Mouse (Mus musculus) intestine, embryonic 16.5 days (tissue): ENCODE results near the gene Nip7. TPM values are rescaled to one million over a fixed set of nuclear protein-coding genes. Genes with fewer than 3 reads are reported as not detected.
A peak's percentile ranks its signal among the peaks of the same experiment; 100 is the strongest.

ENCODE experiments used
- ATAC-seq: fragments of 200-750 bp; cut with Nextera tagmentation; 2 replicates; pipeline ENCODE4 v1.8.0; 2017; ENCODE audit warnings: moderate TSS enrichment, moderate library complexity
- H3K27ac ChIP-seq: fragments of 300-500 bp; sonication (generic); 2 replicates; pipeline ENCODE4 v1.5.1; 2014; ENCODE audit warnings: mild to moderate bottlenecking, low read length
- H3K27me3 ChIP-seq: fragments of 300-500 bp; sonication (generic); replicated peaks from 2 replicates; pipeline ENCODE4 v1.6.1; 2014; ENCODE audit warnings: low read length, control low read depth, mixed read lengths; ENCODE audit not compliant: control insufficient read depth, insufficient read depth
- H3K36me3 ChIP-seq: fragments of 300-500 bp; sonication (generic); 2 replicates; pipeline ENCODE4 v1.6.1; 2014; ENCODE audit warnings: low read length, control low read depth; ENCODE audit not compliant: control insufficient read depth, insufficient read depth
- H3K4me1 ChIP-seq: fragments of 300-500 bp; sonication (generic); 2 replicates; pipeline ENCODE4 v1.6.1; 2014; ENCODE audit warnings: low read length, control low read depth, mixed read lengths; ENCODE audit not compliant: control insufficient read depth, insufficient read depth
- H3K4me2 ChIP-seq: fragments of 300-500 bp; sonication (generic); 2 replicates; pipeline ENCODE4 v1.6.1; 2014; ENCODE audit warnings: low read depth, low read length, control low read depth
- H3K4me3 ChIP-seq: fragments of 300-500 bp; sonication (generic); 2 replicates; pipeline ENCODE4 v1.5.1; 2014; ENCODE audit warnings: mild to moderate bottlenecking, low read length
- H3K9ac ChIP-seq: fragments of 300-500 bp; sonication (generic); 2 replicates; pipeline ENCODE4 v1.6.1; 2014; ENCODE audit warnings: low read depth, low read length
- H3K9me3 ChIP-seq: fragments of 300-500 bp; sonication (generic); 2 replicates; pipeline ENCODE4 v1.6.1; 2016; ENCODE audit warnings: low read length, control low read depth; ENCODE audit not compliant: control insufficient read depth
- WGBS: fragments of 180-500 bp; shearing (Covaris S2); extraction: QIAGEN DNeasy Blood & Tissue Kit; methylation state at CpG from one replicate; pipeline ENCODE4 v1.1.7; 2014; 5-methylcytosine and 5-hydroxymethylcytosine counted together
- polyA plus RNA-seq: library from polyadenylated mRNA; unstranded; fragments of >200 nt; fragmentation: Nextera tagmentation; extraction: Ambion mirVana; gene quantifications from 2 replicates; pipeline ENCODE4 v1.2.1, GENCODE M21; 2015

The Nip7 gene
- 73.5 and 85.9 TPM in 2 replicates for polyA plus RNA-seq

DNA sequence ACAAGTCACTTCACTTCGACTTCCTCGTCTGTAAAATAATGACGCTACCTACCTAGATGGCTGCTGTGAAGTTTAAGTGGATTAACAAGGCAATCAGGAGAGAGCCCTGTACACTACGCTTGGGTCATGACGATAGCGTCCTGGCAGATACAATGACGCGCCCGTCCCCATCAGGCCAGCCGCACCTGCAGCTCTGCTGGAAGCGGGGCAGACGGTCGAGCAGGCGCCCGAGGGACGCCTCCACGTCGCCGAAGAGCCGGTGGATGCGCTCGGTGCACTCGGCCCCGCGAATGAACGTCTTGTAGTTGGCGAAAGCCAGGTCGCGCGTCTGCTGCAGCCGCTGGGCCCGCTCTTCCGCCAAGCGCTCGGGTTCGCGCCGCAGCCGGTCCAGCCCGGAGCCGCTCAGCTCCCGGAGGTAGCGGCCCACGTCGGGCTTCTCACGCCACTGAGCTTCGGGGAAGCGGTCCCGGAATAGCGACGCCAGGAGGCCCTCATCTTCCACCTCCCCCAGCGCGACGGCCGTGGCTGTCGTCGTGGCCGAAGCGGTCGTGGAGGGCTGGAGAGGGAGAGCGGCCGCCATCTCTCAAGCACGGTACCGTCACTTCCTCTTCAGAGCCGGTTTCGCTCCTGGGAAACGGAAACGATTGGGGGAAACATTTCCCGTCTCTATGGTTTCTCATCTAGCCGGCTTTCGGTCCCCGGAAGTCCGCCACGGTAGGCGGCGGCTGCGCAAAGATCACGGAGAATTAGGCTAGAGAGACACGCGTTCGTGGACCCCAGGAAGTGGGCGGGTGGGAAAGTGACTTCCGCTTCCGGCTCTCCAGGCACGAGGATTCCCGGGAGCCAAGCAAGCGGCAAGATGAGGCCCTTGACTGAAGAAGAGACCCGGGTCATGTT is at the start of gene Nip7, which contains the start of gene Cog8:
Nip7 (plus strand) TSS at position 802 of the 897 bp plus-strand sequence.
Cog8 (minus strand) TSS at position 614 of the 897 bp plus-strand sequence.
- Histone ChIP-seq H3K9me3 (no peaks in the 10 kb centered on the region), H3K4me2 (peak within 1 kb of the TSS; percentile 89), H3K4me3 (peak within 1 kb of the TSS; percentile 100), H3K9ac (peak within 1 kb of the TSS; percentile 92), H3K36me3 (peaks cover 22% of the 10 kb centered on the region), H3K27ac (peak within 1 kb of the TSS; percentile 74), H3K27me3 (no peaks in the 10 kb centered on the region), H3K4me1 (peaks cover 6% of the 10 kb centered on the region)
- WGBS, result under 1% methylated on average over 88 of the region's 88 CpGs
- ATAC-seq, result peak; percentile 97

DNA sequence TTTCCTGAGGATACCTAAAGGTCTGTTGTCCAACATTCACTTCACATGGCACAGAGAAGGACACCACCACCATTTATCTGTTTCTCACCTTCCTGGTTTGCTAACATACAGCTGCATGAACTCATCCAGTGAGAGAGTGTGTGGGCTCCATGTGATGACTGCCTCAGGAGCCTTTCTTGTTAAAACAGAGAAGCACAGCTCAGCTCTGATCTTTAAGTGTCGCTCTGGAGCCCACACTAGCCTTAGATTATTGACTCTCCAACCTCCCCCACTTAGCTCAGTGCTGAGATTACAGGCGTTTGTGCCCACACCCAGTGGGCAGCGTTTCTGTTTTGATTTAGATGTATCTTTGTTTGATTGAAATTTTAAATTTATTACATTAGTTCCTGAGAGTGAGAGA is 48.9 kb upstream of the Nip7 start:
- no peaks in the 10 kb centered on the region; the same call in 1 of the 2 replicates for H3K36me3 ChIP-seq
- H3K4me2 ChIP-seq, result no peak overlapping the region
- no peaks in the 10 kb centered on the region for H3K4me1 ChIP-seq
- no peaks in the 10 kb centered on the region for H3K9me3 ChIP-seq
- no peak overlapping the region for H3K4me3 ChIP-seq
- H3K9ac ChIP-seq, result no peak overlapping the region
- no peaks in the 10 kb centered on the region for H3K27me3 ChIP-seq
- no peak for ATAC-seq
- 77% methylated on average over 3 of the region's 3 CpGs for WGBS
- no peak overlapping the region for H3K27ac ChIP-seq

DNA sequence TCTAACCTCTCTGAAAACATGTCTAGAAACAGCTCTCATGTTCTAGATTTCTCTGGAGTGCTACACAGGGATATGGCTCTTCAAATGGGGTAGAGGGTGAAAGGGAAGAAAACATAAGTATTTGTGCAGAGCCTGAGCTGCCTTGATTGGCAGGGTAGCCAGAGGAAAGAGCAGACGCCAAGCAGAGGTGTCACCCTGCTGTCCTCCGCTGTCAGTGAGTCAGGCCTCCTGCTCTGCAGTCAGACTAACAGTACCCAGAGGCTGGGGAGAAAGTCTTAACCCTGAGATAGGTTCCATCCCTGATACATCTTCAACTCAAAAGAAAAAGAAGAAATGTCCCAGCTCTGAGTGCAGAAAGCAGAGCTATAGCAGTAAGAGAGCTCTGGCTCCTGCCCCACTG is 44.0 kb upstream of the Nip7 start:
- no peaks in the 10 kb centered on the region for H3K9me3 ChIP-seq
- no peaks in the 10 kb centered on the region; the same call in 1 of the 2 replicates for H3K36me3 ChIP-seq
- WGBS, result 90% methylated on average over 2 of the region's 2 CpGs

DNA sequence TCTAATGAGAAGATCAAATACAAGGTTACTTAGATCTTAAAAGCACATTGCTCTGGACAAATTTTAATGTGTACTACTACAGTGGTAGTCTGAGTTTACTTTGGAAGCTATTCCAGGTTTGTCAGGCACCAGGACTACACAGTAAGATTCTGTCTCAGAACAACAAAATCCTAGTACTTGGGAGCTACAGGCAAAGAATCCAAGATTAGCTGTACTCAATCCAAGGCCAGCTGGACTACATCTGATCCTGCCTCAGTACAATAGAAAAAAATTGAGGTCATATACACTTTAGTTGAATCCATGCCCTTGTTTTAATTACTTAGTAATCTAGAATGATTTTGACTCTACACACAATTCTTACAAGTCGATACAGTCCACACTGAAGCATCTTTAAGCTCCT is 41.8 kb upstream of the Nip7 start:
- H3K27ac ChIP-seq, result no peak overlapping the region
- H3K4me1 ChIP-seq, result no peaks in the 10 kb centered on the region
- H3K9ac ChIP-seq, result no peak overlapping the region
- H3K4me2 ChIP-seq, result no peak overlapping the region
- H3K9me3 ChIP-seq, result no peaks in the 10 kb centered on the region
- no peaks in the 10 kb centered on the region; the same call in 1 of the 2 replicates for H3K36me3 ChIP-seq
- H3K4me3 ChIP-seq, result no peak overlapping the region
- H3K27me3 ChIP-seq, result no peaks in the 10 kb centered on the region
- ATAC-seq, result no peak
- WGBS, result 91% methylated on average over 1 of the region's 1 CpGs

More for the DNA sequence above, 44.0 kb upstream of the Nip7 start:
- Histone ChIP-seq H3K27ac (no peak overlapping the region), H3K9ac (no peak overlapping the region), H3K4me1 (no peaks in the 10 kb centered on the region), H3K4me2 (no peak overlapping the region), H3K4me3 (no peak overlapping the region), H3K27me3 (no peaks in the 10 kb centered on the region)
- ATAC-seq, result no peak

DNA sequence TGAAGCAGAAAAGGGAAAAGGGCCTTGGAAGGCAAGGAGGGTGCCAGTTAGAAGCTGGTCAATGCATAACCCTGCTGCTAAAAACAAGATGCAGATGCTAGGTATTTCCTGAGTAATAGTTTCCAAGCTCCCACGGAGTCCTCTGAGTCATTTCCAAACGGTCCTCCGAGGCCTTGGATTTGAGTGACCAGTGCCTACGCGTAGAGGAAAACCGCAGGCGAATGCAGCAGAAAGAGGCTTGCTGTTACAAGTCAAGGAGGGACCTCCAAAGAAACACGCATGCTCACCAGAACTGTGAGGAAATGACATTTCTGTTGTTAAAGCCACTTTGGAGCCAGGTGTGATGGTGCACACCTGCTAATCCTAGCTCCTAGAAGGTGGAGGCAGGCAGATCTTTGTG is 33.2 kb upstream of the Nip7 start:
- no peaks in the 10 kb centered on the region for H3K36me3 ChIP-seq
- ATAC-seq, result no peak
- no peak overlapping the region for H3K27ac ChIP-seq
- no peaks in the 10 kb centered on the region for H3K4me1 ChIP-seq
- H3K9me3 ChIP-seq, result no peaks in the 10 kb centered on the region
- no peaks in the 10 kb centered on the region for H3K27me3 ChIP-seq
- no peak overlapping the region for H3K4me3 ChIP-seq
- WGBS, result 92% methylated on average over 8 of the region's 8 CpGs
- H3K9ac ChIP-seq, result no peak overlapping the region
- no peak overlapping the region for H3K4me2 ChIP-seq

DNA sequence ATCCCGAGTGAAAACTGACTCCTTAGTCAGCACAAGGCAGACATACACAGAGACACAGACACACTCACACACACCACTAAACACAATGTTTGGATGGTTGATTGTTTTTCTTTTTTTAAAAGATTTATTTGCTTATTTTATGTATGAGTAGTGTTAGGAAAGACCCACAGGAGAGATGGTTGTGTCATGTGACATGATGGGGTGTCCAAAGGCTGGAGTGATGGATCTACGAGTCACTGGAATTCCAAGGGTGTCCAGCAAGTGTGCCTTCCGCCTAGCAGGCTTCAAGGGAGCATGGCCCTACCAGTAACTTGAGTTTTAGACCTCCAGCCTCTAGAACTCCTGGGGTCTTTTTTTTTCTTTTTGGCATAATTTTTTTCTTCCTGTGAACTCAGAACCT is 27.4 kb upstream of the Nip7 start:
- ATAC-seq, result no peak
- WGBS, result 75% methylated on average over 3 of the region's 3 CpGs
- no peaks in the 10 kb centered on the region for H3K36me3 ChIP-seq
- no peak overlapping the region for H3K4me2 ChIP-seq
- H3K4me1 ChIP-seq, result peaks cover 14% of the 10 kb centered on the region
- H3K9ac ChIP-seq, result no peak overlapping the region
- no peak overlapping the region for H3K27ac ChIP-seq
- no peaks in the 10 kb centered on the region for H3K27me3 ChIP-seq
- H3K9me3 ChIP-seq, result no peaks in the 10 kb centered on the region
- no peak overlapping the region for H3K4me3 ChIP-seq

DNA sequence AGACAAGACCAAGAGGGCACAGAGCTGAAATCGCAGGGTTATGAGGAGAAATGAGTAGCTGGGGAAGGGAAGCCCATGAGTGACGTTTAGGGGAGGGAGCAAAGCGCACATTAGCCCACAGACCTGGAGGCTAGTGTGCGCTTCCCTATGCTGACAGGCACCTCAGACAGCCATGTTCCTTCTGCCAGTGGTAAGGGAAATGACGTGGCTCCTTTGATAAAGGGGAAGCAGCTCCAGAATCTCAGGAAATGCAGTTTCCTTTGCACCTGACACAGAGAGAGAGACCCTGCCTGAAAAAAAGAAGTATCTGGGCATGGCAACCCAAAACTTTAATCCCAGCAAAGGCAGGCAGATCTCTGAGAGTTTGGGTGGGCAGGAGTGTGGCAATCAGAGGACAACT is 26.6 kb upstream of the Nip7 start:
- H3K4me1 ChIP-seq, result peaks cover 14% of the 10 kb centered on the region
- no peak overlapping the region for H3K4me2 ChIP-seq
- 65% methylated on average over 5 of the region's 5 CpGs for WGBS
- no peaks in the 10 kb centered on the region for H3K36me3 ChIP-seq
- no peak for ATAC-seq
- no peak overlapping the region for H3K27ac ChIP-seq
- no peak overlapping the region for H3K9ac ChIP-seq
- no peaks in the 10 kb centered on the region for H3K27me3 ChIP-seq
- H3K9me3 ChIP-seq, result no peaks in the 10 kb centered on the region
- H3K4me3 ChIP-seq, result no peak overlapping the region

DNA sequence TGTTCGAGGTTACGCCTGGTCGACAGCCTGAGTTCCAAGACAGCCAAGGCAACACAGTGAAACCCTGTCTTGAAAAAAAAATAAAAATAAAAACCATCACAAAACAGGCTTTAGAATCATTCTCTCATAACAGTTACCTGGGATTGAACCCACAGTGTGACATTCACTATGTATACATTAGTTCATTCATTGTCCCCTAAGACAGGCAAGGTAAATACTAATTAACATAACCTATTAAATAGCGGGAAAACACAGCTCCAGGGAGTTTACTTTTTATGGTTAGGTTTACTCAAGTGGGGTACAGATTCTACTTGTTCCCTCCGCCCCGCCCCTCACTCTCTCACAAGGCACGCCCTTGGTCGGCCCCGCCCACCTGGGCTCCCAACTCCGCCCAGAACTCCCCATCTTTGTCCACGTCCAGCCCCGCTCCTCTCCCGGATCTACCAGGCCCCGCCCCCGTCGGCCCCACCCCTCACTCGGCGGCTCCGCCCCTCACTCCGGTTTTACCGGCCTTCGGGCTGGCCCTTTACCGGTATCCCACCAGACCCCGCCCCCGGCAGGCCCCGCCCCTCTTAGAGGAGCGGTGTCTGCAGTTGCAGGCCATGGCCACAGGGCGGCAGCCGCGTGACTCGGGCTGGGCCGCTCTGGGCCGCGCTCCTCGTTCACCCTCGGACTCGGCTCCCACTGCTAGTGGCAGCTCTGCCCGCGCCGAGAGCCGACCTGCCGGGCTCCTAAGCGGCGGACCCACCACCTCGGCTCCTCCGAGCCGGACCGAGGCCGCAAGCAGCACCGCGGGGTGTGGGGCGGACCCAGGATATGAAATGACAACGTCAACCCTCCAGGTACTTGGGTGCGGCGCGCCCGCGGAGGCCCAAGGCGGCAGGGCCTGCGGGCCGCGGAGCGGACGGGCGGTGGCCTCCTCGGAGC is 25.8 kb upstream of the Nip7 start, which contains the start of gene Vps4a:
Vps4a (plus strand) TSS at position 573 of the 927 bp plus-strand sequence.
- Histone ChIP-seq H3K4me1 (peaks cover 14% of the 10 kb centered on the region), H3K4me3 (peak within 1 kb of the TSS; percentile 97), H3K27me3 (no peaks in the 10 kb centered on the region), H3K27ac (peak within 1 kb of the TSS; percentile 87), H3K9me3 (no peaks in the 10 kb centered on the region), H3K36me3 (no peaks in the 10 kb centered on the region), H3K9ac (peak within 1 kb of the TSS; percentile 99), H3K4me2 (peak within 1 kb of the TSS; percentile 61)
- ATAC-seq, result peak; percentile 96
- 4% methylated on average over 59 of the region's 66 CpGs for WGBS

DNA sequence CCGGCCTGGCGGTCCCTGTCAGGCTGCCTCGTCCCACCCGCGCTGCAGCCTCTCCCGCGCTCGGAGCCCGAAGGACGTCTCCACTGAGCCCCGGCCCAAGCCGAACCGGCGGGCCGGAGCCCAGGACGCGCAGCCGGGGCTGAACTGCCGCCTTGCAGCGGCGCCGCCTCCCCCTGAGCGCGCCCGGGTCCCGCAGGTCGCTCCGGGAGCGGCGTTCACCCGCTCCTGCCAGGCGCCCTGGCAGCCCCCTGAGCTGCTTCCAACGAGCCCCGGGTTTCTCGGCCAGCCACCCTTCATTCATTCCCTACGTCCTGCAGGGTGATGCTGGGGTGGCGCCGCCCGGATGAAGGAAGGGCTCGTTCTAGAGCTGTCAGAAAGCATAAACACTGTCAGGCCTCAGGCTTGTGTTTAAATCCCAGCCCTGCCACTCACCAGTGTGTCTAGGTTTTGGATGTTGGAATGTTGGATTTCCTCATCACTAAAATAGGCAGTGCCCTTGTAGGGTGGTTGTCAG is 25.0 kb upstream of the Nip7 start:
- H3K4me1 ChIP-seq, result peaks cover 14% of the 10 kb centered on the region
- no peaks in the 10 kb centered on the region for H3K36me3 ChIP-seq
- H3K27me3 ChIP-seq, result no peaks in the 10 kb centered on the region
- H3K27ac ChIP-seq, result peak overlapping the region; percentile 87
- H3K4me3 ChIP-seq, result peak overlapping the region; percentile 97
- H3K9me3 ChIP-seq, result no peaks in the 10 kb centered on the region
- under 1% methylated on average over 40 of the region's 40 CpGs for WGBS
- peak overlapping the region; percentile 61 for H3K4me2 ChIP-seq
- H3K9ac ChIP-seq, result peak overlapping the region; percentile 99
- ATAC-seq, result 0 out of 2 replicates have a peak, but pooled peaks have one; percentile 2
